Mouse (Mus musculus): ENCODE measurements at regions not wholly inside any gene's neighbourhood (a gene's known extent, or its start where the extent isn't known, plus 50 kb on each side); places are given as distances from the start of the nearest gene placed in this dataset.

- TF ChIP-seq POLR2A (IDR thresholded peaks at IDR 0.05; ENCODE audit: insufficient read depth, low read depth, low read length) (no peak), CTCF (IDR thresholded peaks at IDR 0.05) (no peak)
Observed at GRCm38 (mm10) chr7:135768064-135768463, 51.9 kb upstream of the Mki67 start.
